Mouse (Mus musculus) layer of hippocampus, postnatal 36 days (tissue): ENCODE results near the gene Lrmp. TPM values are rescaled to one million over a fixed set of nuclear protein-coding genes. Genes with fewer than 3 reads are reported as not detected.
A peak's percentile ranks its signal among the peaks of the same experiment; 100 is the strongest.

Experiments used
- DNase-seq, 2 experiments: peaks; one replicate each; pipeline ENCODE4 v3.0.0; 2022
- total RNA-seq, 2 experiments: library from RNA; stranded (reverse); gene quantifications; 2 replicates each; pipeline ENCODE4 v1.2.3; 2021

Lrmp gene
- total RNA-seq, 2 experiments from 2014 or later, result 3.2 to 3.3 TPM

DNA sequence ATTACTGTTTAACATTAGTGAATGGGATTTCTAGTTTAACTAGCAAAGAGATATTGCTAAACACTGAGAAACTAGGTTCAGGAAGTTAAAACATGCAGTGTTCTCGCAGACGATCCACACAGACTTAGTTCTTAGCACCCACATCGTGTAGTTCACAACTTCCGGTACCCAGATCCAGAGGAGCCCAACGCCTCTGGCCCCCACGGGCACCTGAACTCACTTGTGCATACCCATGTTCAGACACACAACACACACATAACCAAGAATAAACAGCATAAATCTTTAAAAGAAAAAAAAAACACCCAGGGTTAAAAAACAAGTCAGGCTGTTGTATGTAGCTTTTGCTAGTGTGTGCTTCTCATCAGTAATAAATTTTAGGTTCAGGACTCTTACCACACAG is 89.0 kb downstream of the Lrmp start:
- DNase-seq, result no peak

DNA sequence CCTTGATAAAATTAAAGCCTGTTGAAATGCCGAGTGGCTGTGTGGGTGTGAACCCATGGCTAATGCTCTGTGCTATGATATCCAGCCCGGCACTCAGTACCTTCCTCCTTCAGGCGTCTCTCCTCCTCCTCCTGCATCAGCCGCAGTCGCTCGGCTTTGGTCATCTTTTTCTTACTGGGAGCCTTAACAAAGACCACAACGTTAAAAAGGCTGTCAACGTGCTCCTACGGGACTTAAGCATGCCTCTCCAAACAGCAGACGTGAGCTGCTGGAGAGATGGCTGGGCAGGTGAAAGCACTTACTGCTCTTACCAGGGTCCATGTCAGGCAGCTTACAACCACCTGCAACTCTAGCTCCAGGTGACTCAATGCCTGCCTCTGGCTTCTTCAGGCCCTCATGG is 89.7 kb downstream of the Lrmp start:
- DNase-seq, result no peak

DNA sequence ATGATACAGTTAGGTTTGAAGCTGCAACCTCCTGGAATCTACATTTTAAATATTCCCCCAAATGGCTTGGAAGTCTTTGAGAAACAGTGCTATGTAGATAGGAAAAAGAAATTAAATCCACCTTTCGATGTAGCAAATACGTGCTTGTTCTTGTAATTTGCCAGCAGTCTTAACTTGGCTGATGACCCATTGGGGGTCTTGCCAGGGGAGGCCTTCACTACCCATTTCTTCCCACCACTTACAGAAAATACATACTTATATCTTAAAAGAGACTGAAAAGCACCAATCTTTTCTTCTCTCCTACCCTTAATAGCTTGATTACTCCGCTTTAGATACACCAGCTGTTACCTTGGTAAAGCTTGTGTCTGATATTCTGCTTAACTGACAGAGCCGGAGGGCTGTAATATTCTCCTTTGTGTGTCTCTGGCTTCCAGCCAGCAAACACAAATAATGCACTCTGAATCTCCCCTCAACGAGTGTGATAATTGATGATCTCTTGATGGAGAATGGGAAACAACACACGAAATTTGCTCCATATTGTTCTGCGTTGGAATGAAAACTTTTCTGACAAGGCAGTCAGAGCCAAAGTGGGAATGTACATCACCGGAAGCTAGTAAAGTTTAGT is 94.7 kb downstream of the Lrmp start:
- no peak for DNase-seq

DNA sequence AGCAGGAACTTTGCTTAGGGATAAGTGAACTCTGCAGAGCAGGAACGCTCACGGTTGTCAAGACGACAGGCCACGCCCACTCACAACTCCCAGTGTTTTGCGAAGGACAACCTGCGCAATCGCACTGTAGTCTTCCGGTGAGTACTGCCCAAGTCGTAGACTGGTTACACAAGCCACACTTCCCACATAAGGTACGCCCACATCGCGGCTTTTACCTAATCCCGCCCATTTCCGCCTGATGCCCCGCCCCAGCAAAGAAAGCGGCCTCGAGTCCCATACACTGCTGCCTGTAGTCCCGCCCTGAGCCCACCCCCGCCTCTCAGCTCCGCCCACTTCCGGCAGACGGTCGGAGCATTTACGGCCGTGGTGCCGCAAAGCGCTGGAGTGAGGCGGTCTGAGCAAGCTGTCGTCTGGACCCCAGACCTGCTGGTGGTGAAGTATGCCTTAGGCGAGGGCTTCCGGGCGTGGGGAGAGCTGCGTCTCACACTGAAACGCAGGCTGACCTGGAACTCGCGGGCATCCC is 95.4 kb downstream of the Lrmp start, which contains the start of the genes Casc1 and Etfrf1:
Gene Casc1, minus strand, starts transcription at position 190 of the 523 bp plus-strand sequence.
Gene Etfrf1, plus strand, starts transcription at position 319 of the 523 bp plus-strand sequence.
- peak; percentile 97 to 99 for DNase-seq

DNA sequence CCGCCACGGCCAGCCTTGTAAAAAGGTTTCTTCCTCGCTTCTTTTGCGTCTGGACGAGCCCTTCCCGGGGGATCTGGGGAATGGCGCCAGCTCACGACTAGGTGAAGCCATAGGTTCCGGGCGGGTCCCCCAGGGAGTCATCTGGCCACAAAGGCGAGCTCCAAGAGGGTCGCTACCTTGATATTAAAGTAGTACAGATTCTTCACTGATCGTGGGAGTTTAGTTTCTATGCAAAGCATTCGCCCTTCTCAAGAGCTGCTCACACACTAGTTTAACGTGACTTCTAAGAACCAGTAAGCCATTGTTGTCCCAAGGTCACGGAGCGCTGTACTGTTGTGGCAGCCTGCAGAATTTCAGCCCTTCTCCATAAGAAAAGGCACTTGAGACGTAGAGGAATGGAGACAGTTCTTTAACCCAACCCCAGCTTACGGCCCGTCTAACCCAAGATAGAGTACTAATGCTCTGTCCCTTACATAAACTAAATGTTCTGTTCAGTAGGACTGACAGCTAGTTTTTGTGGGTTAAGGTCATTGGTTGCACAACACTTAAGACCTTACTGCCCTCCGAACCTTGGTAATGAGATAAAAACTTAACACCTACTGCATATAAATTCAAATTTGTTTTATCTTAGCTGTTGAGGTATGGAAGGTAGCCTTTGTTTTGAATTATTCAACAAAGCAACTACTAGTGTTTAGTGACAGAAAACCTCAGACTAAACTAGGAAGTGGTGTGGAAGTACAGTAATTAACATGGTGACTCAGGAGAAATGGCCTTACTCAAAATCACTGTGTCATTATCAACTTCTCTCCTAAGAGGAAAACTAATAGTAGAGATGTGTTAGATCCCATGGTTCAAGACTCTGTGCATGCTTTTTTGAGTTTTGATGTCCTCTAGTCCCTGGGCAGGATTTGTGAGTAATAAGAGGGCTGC is 96.2 kb downstream of the Lrmp start:
- no peak for DNase-seq

DNA sequence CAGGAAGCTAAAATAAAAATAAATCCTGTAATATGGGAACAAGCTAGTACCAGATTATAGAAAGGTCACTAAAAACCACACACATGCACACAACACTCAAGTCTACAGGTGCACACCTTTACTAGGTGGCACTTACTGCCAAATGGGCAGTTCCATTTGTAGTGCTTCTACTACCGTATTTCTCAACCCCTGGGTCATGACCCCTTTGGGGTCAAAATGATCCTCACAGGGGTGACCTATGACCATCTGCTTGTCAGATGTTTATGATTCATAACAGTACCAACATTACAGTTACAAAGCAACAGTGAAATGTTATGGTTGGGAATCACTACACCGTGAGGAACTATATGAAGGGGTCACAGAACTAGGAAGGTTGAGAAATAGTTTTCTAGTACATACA is 98.5 kb downstream of the Lrmp start:
- DNase-seq, result no peak

DNA sequence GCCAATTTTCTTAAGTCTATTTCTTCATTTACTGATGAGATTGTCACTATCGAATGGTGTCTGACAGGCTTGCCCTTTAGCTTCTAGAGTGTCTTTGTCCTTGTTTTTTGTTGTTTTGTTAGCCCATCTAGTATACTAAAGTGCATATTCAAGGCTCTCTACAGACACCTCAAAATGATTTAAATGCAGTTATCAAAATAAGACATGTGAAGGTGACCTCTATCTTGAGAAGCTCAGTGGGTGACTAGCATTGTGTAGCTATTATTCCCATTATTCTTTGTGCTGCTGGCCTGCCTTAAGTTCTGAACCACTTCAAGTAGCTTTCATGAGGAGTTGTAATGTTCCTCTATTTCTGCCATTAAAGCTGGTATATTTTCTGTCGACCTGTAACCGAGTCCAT is 100.4 kb downstream of the Lrmp start:
- DNase-seq, result no peak

DNA sequence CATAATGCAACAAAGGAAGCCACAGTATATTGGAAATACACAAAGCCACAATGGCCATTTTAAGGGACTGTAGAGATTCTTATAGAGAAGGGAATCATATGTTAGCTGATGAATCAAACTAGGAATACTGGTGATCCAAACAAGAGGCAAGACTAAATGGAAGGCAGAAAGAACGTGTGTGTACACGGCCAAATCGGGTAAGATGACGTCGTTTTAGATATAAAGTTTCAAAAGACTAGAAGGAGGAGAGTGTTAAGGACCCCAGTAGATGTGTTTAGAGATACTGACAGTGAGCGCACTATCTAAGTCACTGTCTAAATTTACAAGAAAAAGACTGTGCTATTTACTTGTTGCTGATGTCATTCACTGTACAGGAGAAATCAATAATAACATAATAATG is 108.8 kb downstream of the Lrmp start:
- DNase-seq, result no peak

Other genes starting within 250 kb of the Lrmp start
- 100 to 1,000 TPM; 100 to 102 TPM for gene Bcat1, start 39.5 kb upstream of the Lrmp start, total RNA-seq
- gene Casc1, start 95.4 kb downstream of the Lrmp start, total RNA-seq, result 1 to 10 TPM; 1.2 to 1.9 TPM
- gene Etfrf1, start 95.5 kb downstream of the Lrmp start, total RNA-seq, result 10 to 100 TPM; 20.6 to 21.1 TPM
- 10 to 100 TPM; 74.0 to 74.2 TPM for gene Kras, start 134.6 kb downstream of the Lrmp start, total RNA-seq